Mouse (Mus musculus): ENCODE results near the gene Znfx1. TPM values are rescaled to one million over a fixed set of nuclear protein-coding genes. Genes with fewer than 3 reads are reported as not detected.

Gene Znfx1
- polyA plus RNA-seq, 1 experiment, result 11.4 TPM

- Histone ChIP-seq H3K9ac (ENCODE audit: low read depth, poor library complexity, severe bottlenecking) (no peak overlapping the region), H3K27me3 (ENCODE audit: control insufficient read depth, insufficient read depth, low read length, poor library complexity, severe bottlenecking) (no peaks in the 10 kb centered on the region), H3K27ac (ENCODE audit: insufficient read depth, low read length) (no peak overlapping the region), H3K4me1 (ENCODE audit: control insufficient read depth, insufficient read depth, low read length) (peaks cover 2% of the 10 kb centered on the region), H3K4me3 (ENCODE audit: low read depth, low read length) (no peak overlapping the region), H3K36me3 (ENCODE audit: control insufficient read depth, insufficient read depth, low read length, poor library complexity, severe bottlenecking) (no peaks in the 10 kb centered on the region), H3K9me3 (replicated peaks; ENCODE audit: control insufficient read depth, insufficient read depth, low read length, poor library complexity, severe bottlenecking) (no peaks in the 10 kb centered on the region)
- no peak for TF ChIP-seq CTCF (IDR thresholded peaks at IDR 0.05; ENCODE audit: low read depth, low read length)
- no peak for TF ChIP-seq EP300 (IDR thresholded peaks at IDR 0.05; ENCODE audit: insufficient read depth, low read depth, low read length)
- TF ChIP-seq POLR2A (IDR thresholded peaks at IDR 0.05; ENCODE audit: insufficient read depth, low read length), result no peak
These were observed 13.9 kb upstream of the Znfx1 start for GRCm38 (mm10) chr2:167076759-167077158.

- no peaks in the 10 kb centered on the region for H3K36me3 ChIP-seq (ENCODE audit: control insufficient read depth, insufficient read depth, low read length, poor library complexity, severe bottlenecking)
- no peaks in the 10 kb centered on the region for H3K4me1 ChIP-seq (ENCODE audit: control insufficient read depth, insufficient read depth, low read length)
- H3K9me3 ChIP-seq (replicated peaks; ENCODE audit: control insufficient read depth, insufficient read depth, low read length, poor library complexity, severe bottlenecking), result no peaks in the 10 kb centered on the region
- no peak overlapping the region for H3K4me3 ChIP-seq (ENCODE audit: low read depth, low read length)
- no peak overlapping the region for H3K27ac ChIP-seq (ENCODE audit: insufficient read depth, low read length)
- TF ChIP-seq POLR2A (IDR thresholded peaks at IDR 0.05; ENCODE audit: insufficient read depth, low read length) (no peak), EP300 (IDR thresholded peaks at IDR 0.05; ENCODE audit: insufficient read depth, low read depth, low read length) (no peak), CTCF (IDR thresholded peaks at IDR 0.05; ENCODE audit: low read depth, low read length) (no peak)
- no peaks in the 10 kb centered on the region for H3K27me3 ChIP-seq (ENCODE audit: control insufficient read depth, insufficient read depth, low read length, poor library complexity, severe bottlenecking)
- H3K9ac ChIP-seq (ENCODE audit: low read depth, poor library complexity, severe bottlenecking), result no peak overlapping the region
These were observed 13.5 kb upstream of the Znfx1 start for GRCm38 (mm10) chr2:167076352-167076751.

GRCm38 (mm10) chr2:167074587-167074986 lies 11.8 kb upstream of the Znfx1 start:
- Histone ChIP-seq H3K9ac (ENCODE audit: low read depth, poor library complexity, severe bottlenecking) (no peak overlapping the region), H3K4me1 (ENCODE audit: control insufficient read depth, insufficient read depth, low read length) (no peaks in the 10 kb centered on the region), H3K27ac (ENCODE audit: insufficient read depth, low read length) (peak overlapping the region; percentile 0; the same call in 1 of the 2 replicates), H3K27me3 (ENCODE audit: control insufficient read depth, insufficient read depth, low read length, poor library complexity, severe bottlenecking) (no peaks in the 10 kb centered on the region), H3K4me3 (ENCODE audit: low read depth, low read length) (no peak overlapping the region), H3K9me3 (replicated peaks; ENCODE audit: control insufficient read depth, insufficient read depth, low read length, poor library complexity, severe bottlenecking) (no peaks in the 10 kb centered on the region), H3K36me3 (ENCODE audit: control insufficient read depth, insufficient read depth, low read length, poor library complexity, severe bottlenecking) (no peaks in the 10 kb centered on the region)
- TF ChIP-seq EP300 (IDR thresholded peaks at IDR 0.05; ENCODE audit: insufficient read depth, low read depth, low read length) (0 out of 2 replicates have a peak, but pooled peaks have one; percentile 54), CTCF (IDR thresholded peaks at IDR 0.05; ENCODE audit: low read depth, low read length) (no peak)

- H3K4me3 ChIP-seq (ENCODE audit: low read depth, low read length), result peak overlapping the region; percentile 81
- H3K9me3 ChIP-seq (replicated peaks; ENCODE audit: control insufficient read depth, insufficient read depth, low read length, poor library complexity, severe bottlenecking), result no peaks in the 10 kb centered on the region
- no peaks in the 10 kb centered on the region for H3K4me1 ChIP-seq (ENCODE audit: control insufficient read depth, insufficient read depth, low read length)
- H3K27ac ChIP-seq (ENCODE audit: insufficient read depth, low read length), result peak overlapping the region; percentile 84
- no peaks in the 10 kb centered on the region for H3K36me3 ChIP-seq (ENCODE audit: control insufficient read depth, insufficient read depth, low read length, poor library complexity, severe bottlenecking)
- H3K27me3 ChIP-seq (ENCODE audit: control insufficient read depth, insufficient read depth, low read length, poor library complexity, severe bottlenecking), result no peaks in the 10 kb centered on the region
- H3K9ac ChIP-seq (ENCODE audit: low read depth, poor library complexity, severe bottlenecking), result peak overlapping the region; percentile 66
- TF ChIP-seq POLR2A (IDR thresholded peaks at IDR 0.05; ENCODE audit: insufficient read depth, low read length) (no peak), CTCF (IDR thresholded peaks at IDR 0.05; ENCODE audit: low read depth, low read length) (peak; percentile 98), EP300 (IDR thresholded peaks at IDR 0.05; ENCODE audit: insufficient read depth, low read depth, low read length) (peak; percentile 76; the same call in 1 of the 2 replicates)
These were observed 9.1 kb upstream of the Znfx1 start for GRCm38 (mm10) chr2:167071641-167072601.

- Histone ChIP-seq H3K9ac (ENCODE audit: low read depth, poor library complexity, severe bottlenecking) (peak overlapping the region; percentile 66), H3K4me1 (ENCODE audit: control insufficient read depth, insufficient read depth, low read length) (no peaks in the 10 kb centered on the region), H3K9me3 (replicated peaks; ENCODE audit: control insufficient read depth, insufficient read depth, low read length, poor library complexity, severe bottlenecking) (no peaks in the 10 kb centered on the region), H3K4me3 (ENCODE audit: low read depth, low read length) (peak overlapping the region; percentile 81), H3K27me3 (ENCODE audit: control insufficient read depth, insufficient read depth, low read length, poor library complexity, severe bottlenecking) (no peaks in the 10 kb centered on the region), H3K36me3 (ENCODE audit: control insufficient read depth, insufficient read depth, low read length, poor library complexity, severe bottlenecking) (no peaks in the 10 kb centered on the region), H3K27ac (ENCODE audit: insufficient read depth, low read length) (peak overlapping the region; percentile 76)
- no peak for TF ChIP-seq EP300 (IDR thresholded peaks at IDR 0.05; ENCODE audit: insufficient read depth, low read depth, low read length)
- no peak for TF ChIP-seq CTCF (IDR thresholded peaks at IDR 0.05; ENCODE audit: low read depth, low read length)
- TF ChIP-seq POLR2A (IDR thresholded peaks at IDR 0.05; ENCODE audit: insufficient read depth, low read length), result no peak
These were observed 8.4 kb upstream of the Znfx1 start for GRCm38 (mm10) chr2:167071266-167071640.

GRCm38 (mm10) chr2:167070341-167070740 lies 7.5 kb upstream of the Znfx1 start:
- Histone ChIP-seq H3K27me3 (ENCODE audit: control insufficient read depth, insufficient read depth, low read length, poor library complexity, severe bottlenecking) (no peaks in the 10 kb centered on the region), H3K4me3 (ENCODE audit: low read depth, low read length) (no peak overlapping the region), H3K27ac (ENCODE audit: insufficient read depth, low read length) (no peak overlapping the region), H3K4me1 (ENCODE audit: control insufficient read depth, insufficient read depth, low read length) (no peaks in the 10 kb centered on the region), H3K36me3 (ENCODE audit: control insufficient read depth, insufficient read depth, low read length, poor library complexity, severe bottlenecking) (peaks cover 8% of the 10 kb centered on the region), H3K9me3 (replicated peaks; ENCODE audit: control insufficient read depth, insufficient read depth, low read length, poor library complexity, severe bottlenecking) (no peaks in the 10 kb centered on the region), H3K9ac (ENCODE audit: low read depth, poor library complexity, severe bottlenecking) (no peak overlapping the region)
- TF ChIP-seq CTCF (IDR thresholded peaks at IDR 0.05; ENCODE audit: low read depth, low read length) (no peak), EP300 (IDR thresholded peaks at IDR 0.05; ENCODE audit: insufficient read depth, low read depth, low read length) (no peak), POLR2A (IDR thresholded peaks at IDR 0.05; ENCODE audit: insufficient read depth, low read length) (no peak)

Data from ES-Bruce4 (cell line).